Mouse (Mus musculus): ENCODE data around the gene Psmg4. TPM values are rescaled to one million over a fixed set of nuclear protein-coding genes. Genes with fewer than 3 reads are reported as not detected.
A peak's percentile ranks its signal among the peaks of the same experiment; 100 is the strongest.

Psmg4 gene
- polyA plus RNA-seq (2014; fragmentation: Nextera tagmentation; extraction: Ambion mirVana), result 86.8 and 90.8 TPM in 2 replicates

DNA sequence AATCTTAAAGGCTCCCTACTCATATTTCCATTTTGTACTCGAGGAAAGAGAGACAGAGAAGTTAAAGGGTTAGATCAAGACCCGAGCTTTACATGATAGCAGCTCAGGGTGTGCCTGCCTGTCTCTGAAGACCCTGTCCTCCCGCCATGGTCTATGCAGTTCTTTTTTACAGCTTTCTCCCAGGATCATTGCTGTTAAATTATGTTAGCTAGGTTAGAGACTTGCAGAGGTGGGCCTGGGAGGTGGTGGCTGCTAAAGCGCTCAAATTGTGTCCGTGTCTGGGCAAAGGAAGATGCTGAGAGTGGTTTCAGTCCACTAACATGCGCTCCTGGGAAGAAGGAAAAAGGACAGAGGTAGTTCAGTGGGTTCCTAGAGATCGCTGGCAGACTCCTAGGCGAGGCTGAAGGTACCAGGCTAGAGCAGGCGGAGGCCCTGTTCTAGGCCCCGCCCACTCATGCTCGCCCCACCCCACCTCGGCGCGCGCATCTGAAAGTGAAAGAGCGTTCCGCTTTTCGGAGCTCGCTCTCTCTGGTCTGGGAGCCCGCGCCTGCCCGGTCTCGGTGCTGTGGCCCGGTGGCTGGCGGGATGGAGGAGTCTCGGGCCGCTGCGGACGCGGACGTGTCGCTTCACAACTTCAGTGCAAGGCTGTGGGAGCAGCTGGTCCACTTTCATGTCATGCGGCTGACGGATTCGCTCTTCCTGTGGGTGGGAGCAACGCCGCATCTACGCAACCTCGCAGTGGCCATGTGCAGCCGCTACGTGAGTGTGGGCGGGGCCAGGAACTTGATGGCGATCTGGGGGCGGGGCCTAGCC, at the start of gene Psmg4:
TSS of gene Psmg4 (plus strand) at position 474 of the 813 bp plus-strand sequence.
- H3K9ac ChIP-seq (ENCODE audit: low read length), result peak within 1 kb of the TSS; percentile 74
- peak; percentile 99 for DNase-seq (ENCODE audit: low spot score)
- peak; percentile 95 for ATAC-seq (replicated peaks; ENCODE audit: low FRiP score, low TSS enrichment, low read depth)
- peak within 1 kb of the TSS; percentile 64 for H3K4me2 ChIP-seq (ENCODE audit: low read length)
- H3K4me3 ChIP-seq (ENCODE audit: low read depth, low read length), result peak within 1 kb of the TSS; percentile 79
- H3K27ac ChIP-seq (ENCODE audit: low read depth), result peak within 1 kb of the TSS; percentile 97
- no peaks in the 10 kb centered on the region for H3K27me3 ChIP-seq (replicated peaks; ENCODE audit: control insufficient read depth, insufficient read depth, low read length)
- peaks cover 13% of the 10 kb centered on the region for H3K4me1 ChIP-seq (replicated peaks; ENCODE audit: control insufficient read depth, insufficient read depth, low read length)
- peaks cover 9% of the 10 kb centered on the region for H3K36me3 ChIP-seq (ENCODE audit: control insufficient read depth, insufficient read depth, low read length)
- H3K9me3 ChIP-seq (ENCODE audit: control insufficient read depth, low read length), result no peaks in the 10 kb centered on the region; the same call in 1 of the 2 replicates
- WGBS, result 2% methylated on average over 44 of the region's 44 CpGs

DNA sequence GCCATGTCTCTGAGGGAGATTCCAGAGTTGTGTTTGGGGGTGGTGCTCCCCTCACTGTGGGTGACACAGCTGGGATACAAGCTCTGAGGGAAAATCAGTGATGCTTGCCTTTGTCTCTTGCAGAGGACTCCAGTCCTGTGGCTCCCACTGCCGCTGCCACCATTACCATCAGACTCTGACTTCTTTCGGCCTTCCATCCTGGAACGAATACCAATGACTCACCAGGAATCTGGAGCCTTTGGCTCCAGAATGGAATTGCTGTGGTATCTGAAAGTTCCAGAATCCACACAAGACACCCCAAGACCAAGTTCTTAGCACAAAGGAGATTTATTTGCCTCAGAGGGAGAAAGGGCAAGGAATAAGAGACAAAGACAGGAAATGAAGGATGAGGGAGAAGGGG, 49.7 kb upstream of the Psmg4 start:
- H3K36me3 ChIP-seq (ENCODE audit: control insufficient read depth, insufficient read depth, low read length), result no peaks in the 10 kb centered on the region
- DNase-seq (ENCODE audit: low spot score) (no peak), ATAC-seq (replicated peaks; ENCODE audit: low FRiP score, low TSS enrichment, low read depth) (no peak)
- WGBS, result 85% methylated on average over 3 of the region's 3 CpGs
- H3K4me2 ChIP-seq (ENCODE audit: low read length), result no peak overlapping the region
- no peak overlapping the region for H3K9ac ChIP-seq (ENCODE audit: low read length)
- H3K27me3 ChIP-seq (replicated peaks; ENCODE audit: control insufficient read depth, insufficient read depth, low read length), result no peaks in the 10 kb centered on the region
- no peaks in the 10 kb centered on the region for H3K9me3 ChIP-seq (ENCODE audit: control insufficient read depth, low read length)
- H3K27ac ChIP-seq (ENCODE audit: low read depth), result no peak overlapping the region
- no peaks in the 10 kb centered on the region for H3K4me1 ChIP-seq (replicated peaks; ENCODE audit: control insufficient read depth, insufficient read depth, low read length)
- H3K4me3 ChIP-seq (ENCODE audit: low read depth, low read length), result no peak overlapping the region

GRCm38 (mm10) chr13:34114654-34115053, 48.1 kb upstream of the Psmg4 start:
- Histone ChIP-seq H3K4me3 (ENCODE audit: low read depth, low read length) (no peak overlapping the region), H3K4me2 (ENCODE audit: low read length) (no peak overlapping the region), H3K9ac (ENCODE audit: low read length) (no peak overlapping the region), H3K4me1 (replicated peaks; ENCODE audit: control insufficient read depth, insufficient read depth, low read length) (no peaks in the 10 kb centered on the region), H3K9me3 (ENCODE audit: control insufficient read depth, low read length) (no peaks in the 10 kb centered on the region), H3K36me3 (ENCODE audit: control insufficient read depth, insufficient read depth, low read length) (no peaks in the 10 kb centered on the region), H3K27me3 (replicated peaks; ENCODE audit: control insufficient read depth, insufficient read depth, low read length) (no peaks in the 10 kb centered on the region), H3K27ac (ENCODE audit: low read depth) (no peak overlapping the region)
- DNase-seq (ENCODE audit: low spot score) (no peak), ATAC-seq (replicated peaks; ENCODE audit: low FRiP score, low TSS enrichment, low read depth) (no peak)
- 67% methylated on average over 4 of the region's 4 CpGs for WGBS

GRCm38 (mm10) chr13:34116508-34116907, 46.3 kb upstream of the Psmg4 start:
- Histone ChIP-seq H3K9me3 (ENCODE audit: control insufficient read depth, low read length) (no peaks in the 10 kb centered on the region), H3K27me3 (replicated peaks; ENCODE audit: control insufficient read depth, insufficient read depth, low read length) (no peaks in the 10 kb centered on the region), H3K4me3 (ENCODE audit: low read depth, low read length) (no peak overlapping the region), H3K27ac (ENCODE audit: low read depth) (no peak overlapping the region), H3K4me1 (replicated peaks; ENCODE audit: control insufficient read depth, insufficient read depth, low read length) (no peaks in the 10 kb centered on the region), H3K9ac (ENCODE audit: low read length) (no peak overlapping the region), H3K36me3 (ENCODE audit: control insufficient read depth, insufficient read depth, low read length) (no peaks in the 10 kb centered on the region), H3K4me2 (ENCODE audit: low read length) (no peak overlapping the region)
- DNase-seq (ENCODE audit: low spot score) (no peak), ATAC-seq (replicated peaks; ENCODE audit: low FRiP score, low TSS enrichment, low read depth) (no peak)
- WGBS, result 70% methylated on average over 6 of the region's 6 CpGs

- Histone ChIP-seq H3K4me1 (replicated peaks; ENCODE audit: control insufficient read depth, insufficient read depth, low read length) (no peaks in the 10 kb centered on the region), H3K27me3 (replicated peaks; ENCODE audit: control insufficient read depth, insufficient read depth, low read length) (no peaks in the 10 kb centered on the region), H3K36me3 (ENCODE audit: control insufficient read depth, insufficient read depth, low read length) (0 out of 2 replicates have a peak, but pooled peaks cover 6% of the 10 kb centered on the region), H3K4me2 (ENCODE audit: low read length) (no peak overlapping the region), H3K4me3 (ENCODE audit: low read depth, low read length) (no peak overlapping the region), H3K9ac (ENCODE audit: low read length) (no peak overlapping the region), H3K27ac (ENCODE audit: low read depth) (no peak overlapping the region), H3K9me3 (ENCODE audit: control insufficient read depth, low read length) (no peaks in the 10 kb centered on the region)
- ATAC-seq (replicated peaks; ENCODE audit: low FRiP score, low TSS enrichment, low read depth) (no peak), DNase-seq (ENCODE audit: low spot score) (no peak)
- 77% methylated on average over 4 of the region's 4 CpGs for WGBS
Observed at GRCm38 (mm10) chr13:34118816-34119215, 43.9 kb upstream of the Psmg4 start.

DNA sequence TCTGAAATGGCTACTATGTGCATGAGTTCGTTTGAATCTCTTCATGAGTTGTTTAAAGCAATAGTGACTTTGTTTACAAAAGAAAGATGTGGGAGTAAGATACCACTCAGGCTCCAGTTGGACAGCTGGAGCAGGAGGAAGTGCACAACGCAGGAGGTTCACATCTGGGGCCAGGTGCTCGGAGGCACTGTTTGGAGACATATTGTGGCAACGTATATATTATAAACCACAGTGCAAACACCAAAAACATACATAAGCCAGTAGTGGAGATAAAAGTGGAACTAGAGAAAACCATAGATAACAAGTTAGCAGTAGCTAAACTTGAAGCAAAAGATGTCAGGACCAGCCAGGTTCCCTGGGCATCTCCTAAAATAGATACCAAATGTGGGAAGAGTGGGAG, 43.4 kb upstream of the Psmg4 start:
- Histone ChIP-seq H3K4me3 (ENCODE audit: low read depth, low read length) (no peak overlapping the region), H3K9me3 (ENCODE audit: control insufficient read depth, low read length) (no peaks in the 10 kb centered on the region), H3K27ac (ENCODE audit: low read depth) (no peak overlapping the region), H3K27me3 (replicated peaks; ENCODE audit: control insufficient read depth, insufficient read depth, low read length) (no peaks in the 10 kb centered on the region), H3K4me2 (ENCODE audit: low read length) (no peak overlapping the region), H3K36me3 (ENCODE audit: control insufficient read depth, insufficient read depth, low read length) (peaks cover 12% of the 10 kb centered on the region; the same call in 1 of the 2 replicates), H3K9ac (ENCODE audit: low read length) (no peak overlapping the region), H3K4me1 (replicated peaks; ENCODE audit: control insufficient read depth, insufficient read depth, low read length) (no peaks in the 10 kb centered on the region)
- WGBS, result 23% methylated on average over 4 of the region's 4 CpGs
- ATAC-seq (replicated peaks; ENCODE audit: low FRiP score, low TSS enrichment, low read depth) (no peak), DNase-seq (ENCODE audit: low spot score) (no peak)

- Histone ChIP-seq H3K27me3 (replicated peaks; ENCODE audit: control insufficient read depth, insufficient read depth, low read length) (no peaks in the 10 kb centered on the region), H3K4me1 (replicated peaks; ENCODE audit: control insufficient read depth, insufficient read depth, low read length) (peaks cover 6% of the 10 kb centered on the region; the same call in 1 of the 2 replicates), H3K36me3 (ENCODE audit: control insufficient read depth, insufficient read depth, low read length) (peaks cover 23% of the 10 kb centered on the region), H3K27ac (ENCODE audit: low read depth) (no peak overlapping the region), H3K9me3 (ENCODE audit: control insufficient read depth, low read length) (no peaks in the 10 kb centered on the region), H3K4me3 (ENCODE audit: low read depth, low read length) (no peak overlapping the region), H3K9ac (ENCODE audit: low read length) (no peak overlapping the region), H3K4me2 (ENCODE audit: low read length) (no peak overlapping the region)
- 97% methylated on average over 2 of the region's 2 CpGs for WGBS
- ATAC-seq (replicated peaks; ENCODE audit: low FRiP score, low TSS enrichment, low read depth), result no peak
- no peak for DNase-seq (ENCODE audit: low spot score)
Observed at GRCm38 (mm10) chr13:34120536-34120935, 42.2 kb upstream of the Psmg4 start.

- Histone ChIP-seq H3K27ac (ENCODE audit: low read depth) (no peak overlapping the region), H3K9ac (ENCODE audit: low read length) (no peak overlapping the region), H3K4me3 (ENCODE audit: low read depth, low read length) (no peak overlapping the region), H3K36me3 (ENCODE audit: control insufficient read depth, insufficient read depth, low read length) (peaks cover 32% of the 10 kb centered on the region), H3K4me1 (replicated peaks; ENCODE audit: control insufficient read depth, insufficient read depth, low read length) (peaks cover 18% of the 10 kb centered on the region; the same call in 1 of the 2 replicates), H3K27me3 (replicated peaks; ENCODE audit: control insufficient read depth, insufficient read depth, low read length) (no peaks in the 10 kb centered on the region), H3K4me2 (ENCODE audit: low read length) (no peak overlapping the region; the same call in 1 of the 2 replicates), H3K9me3 (ENCODE audit: control insufficient read depth, low read length) (no peaks in the 10 kb centered on the region)
- no peak for ATAC-seq (replicated peaks; ENCODE audit: low FRiP score, low TSS enrichment, low read depth)
- WGBS, result 81% methylated on average over 4 of the region's 4 CpGs
- no peak for DNase-seq (ENCODE audit: low spot score)
Observed at GRCm38 (mm10) chr13:34125711-34126110, 37.1 kb upstream of the Psmg4 start.
